Mouse (Mus musculus): ENCODE results near the gene Polr3g. TPM values are rescaled to one million over a fixed set of nuclear protein-coding genes. Genes with fewer than 3 reads are reported as not detected.
"Not testable (repeated sequence)": the region's sequence is repeated elsewhere in the genome, so short reads cannot be mapped to it uniquely, and the experiment has no call there.

Gene Polr3g
- total RNA-seq, 2 experiments from 2014 or later = 4.5 to 7.5 TPM

- no peak for DNase-seq
Observed at GRCm38 (mm10) chr13:81689587-81689986, 21.2 kb downstream of the Polr3g start.

DNA sequence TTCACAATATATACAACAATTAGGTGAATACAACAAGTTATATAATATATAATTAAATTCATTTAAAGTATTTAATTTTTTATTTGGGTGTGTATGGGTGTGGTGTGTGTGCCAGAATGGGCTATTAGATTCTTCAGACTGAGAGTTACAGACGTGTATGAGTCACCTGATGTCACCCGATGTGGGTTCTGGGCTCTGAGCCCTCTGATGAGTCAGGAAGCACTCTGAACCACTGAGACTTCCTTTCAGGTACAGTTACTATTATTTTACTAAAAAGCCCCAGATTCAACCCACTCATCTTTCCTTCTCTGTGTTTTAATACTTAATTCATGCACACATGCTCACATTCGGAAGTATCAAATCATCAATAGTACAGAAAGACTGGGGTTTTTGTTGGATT is 25.9 kb downstream of the Polr3g start:
- DNase-seq = peak in 1 of 2 experiments; percentile 10

GRCm38 (mm10) chr13:81684258-81684657 is 26.6 kb downstream of the Polr3g start:
- no peak for DNase-seq

- no peak for DNase-seq
Observed at GRCm38 (mm10) chr13:81683107-81683506, 27.7 kb downstream of the Polr3g start.

- DNase-seq = peak in 1 of 2 experiments; percentile 6
Observed at GRCm38 (mm10) chr13:81675333-81675732, 35.5 kb downstream of the Polr3g start.

GRCm38 (mm10) chr13:81667713-81668112 is 43.1 kb downstream of the Polr3g start:
- DNase-seq = no peak

- peak; percentile 55 to 56 for DNase-seq
Observed at GRCm38 (mm10) chr13:81664331-81664698, 46.5 kb downstream of the Polr3g start.

GRCm38 (mm10) chr13:81663566-81664330 is 47.1 kb downstream of the Polr3g start:
- DNase-seq = no peak

DNA sequence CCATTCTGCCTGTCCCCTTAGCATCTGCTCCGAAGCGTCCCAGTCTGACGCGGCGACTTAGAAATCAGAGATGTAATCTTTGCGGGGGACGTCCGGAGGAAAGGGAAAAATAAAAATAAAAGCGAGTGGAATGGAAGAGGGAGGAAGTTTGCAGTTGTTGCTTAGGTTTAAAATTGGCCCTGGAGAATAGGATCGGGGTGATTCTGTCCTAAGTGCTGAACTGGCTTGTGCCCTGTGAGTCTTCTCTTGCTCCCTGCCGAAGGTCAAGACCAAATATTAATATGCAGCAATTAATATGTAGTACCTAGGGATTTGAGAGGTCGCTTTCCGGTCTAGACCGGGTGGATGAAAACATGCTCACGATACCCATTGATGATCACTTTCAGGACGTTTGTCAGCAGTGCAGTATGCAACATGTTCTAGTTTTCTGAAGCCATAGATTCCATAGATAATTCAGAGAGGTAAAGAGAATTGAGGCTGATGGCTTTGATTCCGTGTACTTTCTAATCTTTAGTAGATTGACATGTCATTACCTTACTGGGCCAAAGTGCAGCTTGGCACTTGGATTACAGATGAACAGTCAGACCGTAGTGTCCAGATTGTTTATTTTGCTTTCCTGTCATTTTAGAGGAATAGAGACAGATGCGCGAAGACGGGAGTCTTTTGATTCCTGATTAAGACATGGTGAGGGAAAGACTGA is 52.6 kb downstream of the Polr3g start:
- DNase-seq = peak in 1 of 2 experiments; percentile 8

GRCm38 (mm10) chr13:81657351-81658052 is 53.3 kb downstream of the Polr3g start, which contains the start of gene Lysmd3:
Lysmd3 (plus strand) TSS chr13:81657663.
- peak; percentile 95 to 96 for DNase-seq

- no peak for DNase-seq
Observed at GRCm38 (mm10) chr13:81657008-81657350, 53.8 kb downstream of the Polr3g start.

- DNase-seq = peak; percentile 19 to 26
Observed at GRCm38 (mm10) chr13:81656091-81656850, 54.5 kb downstream of the Polr3g start.

DNA sequence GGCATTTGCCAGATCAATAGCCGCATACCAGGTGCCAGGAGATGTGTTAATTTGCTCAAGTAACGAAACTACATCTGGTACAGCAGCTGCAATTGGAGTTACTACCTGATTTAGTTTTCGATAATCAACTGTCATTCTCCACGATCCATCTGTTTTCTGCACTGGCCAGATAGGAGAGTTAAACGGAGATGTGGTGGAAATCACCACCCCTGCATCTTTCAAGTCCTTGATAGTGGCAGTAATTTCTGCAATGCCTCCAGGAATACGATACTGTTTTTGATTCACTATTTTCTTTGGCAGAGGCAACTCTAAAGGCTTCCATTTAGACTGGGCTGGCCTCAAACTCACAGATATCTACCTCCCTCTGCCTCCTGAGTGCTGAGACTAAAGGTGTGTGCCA is 60.4 kb downstream of the Polr3g start:
- DNase-seq = not testable (repeated sequence)

DNA sequence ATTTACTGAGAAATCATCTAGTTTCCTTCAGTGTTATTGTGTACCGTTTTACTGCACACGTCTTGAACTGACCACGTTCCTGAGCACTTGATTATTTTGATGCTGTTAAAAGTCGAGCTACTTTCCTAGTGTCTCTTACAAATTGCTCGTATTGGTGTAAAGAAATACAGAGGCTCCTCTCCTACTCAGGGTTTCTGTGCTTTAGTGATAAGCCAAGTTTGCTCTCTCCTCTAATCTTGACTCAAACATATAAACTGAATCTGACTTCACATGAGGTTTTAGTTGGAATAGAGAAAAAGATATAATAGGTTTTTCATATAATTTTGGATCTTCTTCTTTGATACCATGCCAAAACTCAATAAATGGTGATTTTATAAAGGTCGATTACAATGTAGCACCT is 64.5 kb downstream of the Polr3g start:
- no peak for DNase-seq

GRCm38 (mm10) chr13:81644047-81644565 is 66.7 kb downstream of the Polr3g start:
- no peak for DNase-seq

DNA sequence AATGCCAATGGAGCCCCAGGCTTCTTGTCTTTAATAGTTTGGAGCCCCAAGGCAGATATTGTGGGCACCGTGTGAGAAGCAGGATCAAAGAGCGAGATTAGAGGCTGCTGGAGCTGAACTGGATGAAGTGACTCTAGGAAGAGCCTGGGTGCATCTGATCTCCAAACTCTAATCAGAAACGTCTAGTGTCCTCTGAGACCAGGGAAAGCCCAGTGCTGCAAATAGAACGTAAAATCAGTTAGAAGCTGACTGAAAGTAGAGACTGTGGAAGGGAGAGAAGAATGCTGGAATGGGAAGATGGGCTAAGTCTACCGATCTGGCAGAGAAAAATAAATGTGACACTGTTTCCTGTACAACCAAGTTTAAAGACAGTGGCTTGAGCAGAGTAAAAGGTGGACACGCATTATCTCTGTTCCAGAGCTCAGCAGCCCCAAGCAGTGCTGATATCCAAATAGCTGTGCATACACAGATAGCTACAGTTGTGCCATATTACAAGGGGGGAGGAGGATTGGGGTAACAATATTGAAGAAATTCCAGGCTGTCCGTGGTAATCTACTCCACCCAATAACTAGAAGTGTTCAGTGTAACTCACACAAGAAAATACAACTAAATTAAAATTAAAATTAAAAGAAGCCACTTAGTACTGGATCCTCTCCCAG is 68.2 kb downstream of the Polr3g start:
- DNase-seq = no peak

- peak; percentile 51 to 67 for DNase-seq
Observed at GRCm38 (mm10) chr13:81641289-81642045, 69.3 kb downstream of the Polr3g start.

DNA sequence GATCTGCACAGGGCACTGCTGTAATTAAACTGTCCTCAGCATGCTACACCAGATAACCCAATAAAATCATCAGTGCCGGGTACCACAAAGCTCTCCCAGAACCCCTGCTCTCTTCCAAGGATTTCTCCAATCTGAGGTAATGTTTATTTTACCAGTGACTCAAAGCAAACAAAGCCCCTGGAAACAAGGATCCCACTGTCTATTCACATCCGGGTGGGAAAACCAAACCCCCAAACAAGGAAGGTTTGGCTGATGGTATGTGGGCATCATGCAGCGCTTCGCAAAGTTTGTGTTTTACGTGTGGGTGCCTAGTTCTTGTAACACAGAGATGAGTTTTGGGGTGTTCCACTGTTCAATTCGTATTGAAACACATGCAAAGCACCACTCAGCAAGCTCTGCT is 69.9 kb downstream of the Polr3g start:
- DNase-seq = no peak

GRCm38 (mm10) chr13:81639624-81640023 is 71.2 kb downstream of the Polr3g start:
- DNase-seq = no peak

DNA sequence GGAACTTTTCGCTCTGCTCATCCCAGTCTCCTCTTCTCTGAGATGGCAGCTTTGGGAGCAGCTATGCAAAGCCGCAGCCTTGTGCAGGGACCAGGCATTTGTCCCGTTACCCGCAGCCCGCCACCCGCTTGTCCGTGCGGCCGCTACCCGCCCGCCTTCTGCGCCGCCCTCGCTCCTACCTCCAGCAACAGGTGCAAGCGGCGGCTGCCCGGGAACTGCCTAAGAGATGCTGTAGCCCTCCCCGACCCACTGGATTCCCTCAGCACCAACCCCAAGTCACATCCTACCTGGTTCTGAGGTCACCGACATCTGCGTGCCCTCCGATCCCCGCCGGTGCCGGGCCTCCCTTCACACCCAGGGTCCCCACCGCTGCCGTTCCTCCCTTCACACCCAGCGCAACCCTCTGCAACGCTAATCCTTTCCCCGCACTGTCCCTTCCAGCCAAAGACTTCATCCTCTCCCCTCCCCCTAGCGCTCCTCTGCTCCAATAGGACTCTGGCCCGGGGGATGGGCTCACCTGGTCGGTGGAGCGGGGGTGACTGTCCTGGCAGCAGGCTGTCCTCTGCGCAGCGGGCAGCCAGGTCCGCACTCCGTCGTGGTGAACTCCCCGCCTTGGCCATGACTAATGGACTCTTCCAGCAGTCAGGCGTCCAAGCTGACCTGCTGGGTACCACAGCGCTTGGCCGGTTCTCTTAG is 77.9 kb downstream of the Polr3g start, which contains the start of gene Adgrv1:
TSS of gene Adgrv1 (minus strand) at position 435 of the 696 bp plus-strand sequence.
- peak; percentile 83 to 89 for DNase-seq
